Mouse (Mus musculus): ENCODE results near the gene Tbl3.

- TF ChIP-seq CTCF (IDR thresholded peaks at IDR 0.05; ENCODE audit: low read depth) (no peak), EP300 (IDR thresholded peaks at IDR 0.05; ENCODE audit: low read depth) (no peak)
Observed at GRCm38 (mm10) chr17:24723122-24723880, 15.8 kb upstream of the Tbl3 start.

All from heart, postnatal 0 days (tissue).